Mouse (Mus musculus) ovary, adult 18-20 months (tissue): ENCODE measurements around the gene Nemf.
A peak's percentile ranks its signal among the peaks of the same experiment; 100 is the strongest.

Source experiments
- DNase-seq: peaks from one replicate; pipeline ENCODE4 v3.0.0; 2022; ENCODE audit warnings: low spot score, mixed read lengths

Nemf gene

GRCm38 (mm10) chr12:69304051-69304450, 52.9 kb downstream of the Nemf start:
- DNase-seq, result no peak

GRCm38 (mm10) chr12:69302171-69302570, 54.8 kb downstream of the Nemf start:
- no peak for DNase-seq

- no peak for DNase-seq
Observed at GRCm38 (mm10) chr12:69300391-69300790, 56.6 kb downstream of the Nemf start.

- DNase-seq, result no peak
Observed at GRCm38 (mm10) chr12:69299831-69300230, 57.1 kb downstream of the Nemf start.

DNA sequence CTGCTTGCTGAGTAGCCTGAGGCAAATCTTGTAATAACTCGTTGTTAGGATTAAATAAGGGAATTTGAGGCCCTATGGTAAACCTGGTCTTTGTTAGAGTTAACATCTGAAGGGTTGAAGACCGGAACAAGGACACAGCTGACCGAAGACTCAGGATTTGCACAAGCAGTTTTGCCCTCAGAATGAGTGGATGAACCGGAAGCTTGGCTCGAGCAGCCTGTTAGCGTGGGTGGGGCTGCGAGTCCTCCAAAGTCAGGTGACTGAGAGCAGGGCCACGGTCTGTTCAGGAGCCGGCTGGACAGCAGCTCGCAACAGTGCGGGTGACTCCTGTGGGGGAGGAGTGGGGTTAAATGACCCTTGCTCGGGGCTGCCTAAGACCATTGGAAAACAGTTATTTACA, 57.7 kb downstream of the Nemf start:
- DNase-seq, result peak; percentile 28

GRCm38 (mm10) chr12:69298281-69298680, 58.7 kb downstream of the Nemf start:
- DNase-seq, result no peak

DNA sequence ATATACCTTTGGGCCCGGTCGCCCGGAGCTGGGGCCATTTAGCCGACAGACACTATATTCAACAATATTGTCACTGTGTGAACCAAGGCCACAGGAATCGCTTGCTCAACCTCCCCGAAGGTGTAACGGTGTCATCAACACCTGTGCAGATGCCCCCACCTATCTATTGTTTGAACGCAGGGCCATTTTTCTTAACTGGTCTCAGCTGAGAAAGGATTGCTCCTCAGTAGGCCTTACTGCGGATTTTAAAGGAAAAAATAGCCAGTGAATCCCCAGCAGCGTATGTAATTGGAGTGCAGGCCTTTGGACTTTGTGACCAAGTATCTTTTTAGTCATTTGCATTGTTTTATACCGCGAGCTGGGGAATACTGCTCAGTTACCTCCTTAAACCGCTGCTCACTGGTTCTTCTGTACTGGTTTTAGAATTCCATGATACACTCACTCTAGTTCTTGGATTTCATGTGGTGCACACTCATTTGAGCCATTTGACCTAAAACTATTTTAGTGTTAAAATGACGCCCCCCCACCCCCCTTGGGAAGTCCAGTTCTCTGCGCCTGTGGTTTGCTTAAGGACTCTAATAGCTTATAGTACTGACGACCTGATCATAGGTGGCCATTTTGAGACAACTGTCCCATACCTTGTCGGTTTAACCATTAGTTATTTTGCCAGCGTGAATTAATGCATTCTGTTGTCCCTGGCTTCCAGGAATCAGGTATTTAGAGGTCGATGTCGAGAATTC, 59.4 kb downstream of the Nemf start:
- DNase-seq, result no peak

DNA sequence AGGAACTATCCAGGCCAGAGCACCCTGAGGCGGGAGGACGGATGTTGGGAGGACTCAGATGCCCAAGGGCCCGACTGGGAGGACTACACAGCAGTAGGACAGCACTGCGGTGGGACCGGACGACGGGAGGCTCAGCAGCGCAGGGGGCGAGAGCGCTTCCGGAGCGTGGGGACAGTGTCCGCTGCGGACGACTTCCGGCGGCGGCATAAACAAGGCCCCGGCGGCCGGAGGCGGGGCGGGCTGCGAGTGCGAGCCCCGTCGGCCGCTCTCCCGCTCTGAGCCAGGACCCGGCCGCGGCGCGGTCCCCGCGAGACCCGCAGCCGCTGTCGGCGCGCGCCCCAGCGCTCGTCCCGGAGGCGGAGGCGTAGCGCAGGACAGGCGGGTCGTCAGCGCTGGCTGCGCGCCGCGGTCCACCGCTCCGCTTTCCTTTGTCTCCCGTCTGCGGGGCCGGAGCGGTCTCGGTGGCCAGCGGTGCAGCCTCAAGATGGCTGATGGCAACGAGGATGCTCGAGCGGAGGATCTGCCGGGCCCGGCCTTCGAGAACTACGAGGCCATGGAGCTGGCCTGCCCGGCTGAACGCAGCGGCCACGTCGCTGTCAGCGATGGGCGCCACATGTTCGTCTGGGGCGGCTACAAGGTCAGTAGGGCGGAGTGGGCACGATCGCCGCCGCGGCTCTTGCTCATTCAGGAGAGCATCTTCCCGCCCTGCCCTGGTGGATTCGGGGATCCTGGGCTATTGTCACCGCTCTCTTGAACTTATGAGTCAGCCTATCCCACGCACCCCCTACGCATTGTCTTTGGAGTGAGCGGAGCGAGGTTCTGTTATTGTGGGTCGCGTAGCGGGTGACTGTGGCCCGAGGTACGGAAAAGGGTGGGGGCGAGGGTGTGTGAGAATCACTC, 60.2 kb downstream of the Nemf start, which contains the start of gene Klhdc2:
TSS of gene Klhdc2 (plus strand) at position 171 of the 900 bp plus-strand sequence.
- DNase-seq, result peak; percentile 82

GRCm38 (mm10) chr12:69295651-69296050, 61.3 kb downstream of the Nemf start:
- no peak for DNase-seq

DNA sequence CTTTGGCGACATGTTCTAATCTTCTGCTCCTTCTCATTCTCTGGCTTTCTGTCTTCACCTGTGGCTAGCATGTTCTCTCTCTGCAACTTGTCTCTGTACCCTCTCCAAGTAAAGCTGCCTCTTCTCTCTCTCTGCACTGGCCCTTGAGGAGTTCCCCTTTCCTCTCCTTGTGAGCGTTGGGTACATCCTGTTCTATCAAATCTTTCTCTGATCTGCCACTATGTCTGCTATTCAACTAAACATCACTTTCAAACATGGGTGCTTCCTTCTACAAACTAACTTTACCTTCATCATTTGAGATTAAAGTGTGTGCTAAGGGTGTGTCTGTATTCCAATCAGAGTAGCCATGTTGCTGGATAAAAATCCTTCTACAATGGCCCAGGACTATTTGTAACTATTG, 62.0 kb downstream of the Nemf start:
- DNase-seq, result no peak

- no peak for DNase-seq
Observed at GRCm38 (mm10) chr12:69293815-69294214, 63.1 kb downstream of the Nemf start.

DNA sequence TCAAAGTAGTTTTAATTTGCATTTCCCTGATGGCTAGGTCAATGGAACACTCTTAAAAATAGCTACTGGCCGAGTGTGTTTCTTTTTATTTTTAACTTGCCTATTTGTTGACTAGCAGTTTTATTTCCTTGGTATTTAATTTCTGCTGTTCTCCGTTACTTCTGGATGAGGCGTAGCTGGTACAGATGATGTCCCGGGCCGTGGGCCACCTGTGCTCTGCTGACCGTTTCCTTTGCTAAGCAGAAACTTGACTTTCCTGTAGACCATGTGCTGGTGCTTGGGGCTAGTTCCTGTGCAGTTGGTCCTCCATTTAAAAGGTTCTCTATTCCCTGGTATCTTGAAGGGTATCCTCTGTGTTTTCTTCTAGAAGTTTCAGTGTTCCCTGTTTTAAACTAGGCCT, 64.6 kb downstream of the Nemf start:
- DNase-seq, result no peak

DNA sequence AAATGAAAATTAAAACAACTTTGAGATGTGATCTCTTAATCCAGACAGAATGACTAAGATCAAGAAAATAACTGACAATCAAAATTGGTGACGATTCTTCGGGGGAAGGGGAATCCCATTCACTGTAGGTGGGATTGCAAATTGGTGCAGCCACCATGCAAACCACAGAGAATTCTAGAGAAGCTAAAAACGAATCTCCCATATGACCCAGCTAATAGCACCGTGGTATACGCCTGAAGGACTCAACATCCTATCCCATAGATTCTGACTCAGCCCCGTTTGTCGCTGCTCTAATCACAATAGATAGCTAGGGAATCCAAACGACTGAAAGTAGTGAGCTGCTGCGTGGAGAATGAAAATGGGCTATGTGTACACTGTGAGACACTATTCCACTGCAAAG, 68.3 kb downstream of the Nemf start:
- DNase-seq, result no peak

DNA sequence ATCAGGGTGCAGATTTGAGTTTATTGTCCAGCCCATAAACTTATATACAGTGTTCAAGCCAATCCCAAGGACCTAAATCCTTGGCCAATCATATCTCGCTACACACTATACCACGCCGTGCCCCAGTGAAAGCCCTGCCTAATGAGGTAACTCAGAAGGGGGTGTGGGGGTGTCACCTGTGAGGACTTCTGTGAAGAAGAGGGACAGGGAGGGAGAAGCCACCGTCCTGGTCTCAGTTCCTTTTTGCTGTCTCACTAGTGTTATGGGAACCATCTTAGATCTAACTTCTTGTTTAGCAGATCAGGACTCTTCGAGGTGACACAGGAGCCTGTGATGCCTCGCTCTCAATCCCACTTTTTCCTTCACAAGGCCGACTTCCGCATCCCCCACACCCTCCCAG, 69.4 kb downstream of the Nemf start:
- DNase-seq, result no peak

DNA sequence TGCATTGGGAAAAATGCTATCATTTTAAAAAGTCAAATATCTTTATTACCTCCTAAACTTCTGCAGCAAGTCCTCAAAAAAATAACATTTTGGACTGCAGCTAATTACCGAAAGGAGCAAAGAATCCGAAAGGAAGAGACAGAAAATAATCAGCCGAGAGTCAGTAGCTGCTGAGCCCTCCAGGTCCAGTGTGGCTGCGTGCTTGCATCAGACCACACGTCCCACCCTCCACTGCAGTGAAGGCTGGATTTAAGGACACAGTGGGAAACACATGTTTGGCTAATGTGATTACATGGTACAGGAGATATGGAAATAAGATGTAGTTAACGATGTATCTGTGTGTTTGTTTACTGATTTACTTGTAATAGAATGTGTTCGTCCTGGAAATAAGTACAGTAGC, 73.8 kb downstream of the Nemf start:
- DNase-seq, result no peak

DNA sequence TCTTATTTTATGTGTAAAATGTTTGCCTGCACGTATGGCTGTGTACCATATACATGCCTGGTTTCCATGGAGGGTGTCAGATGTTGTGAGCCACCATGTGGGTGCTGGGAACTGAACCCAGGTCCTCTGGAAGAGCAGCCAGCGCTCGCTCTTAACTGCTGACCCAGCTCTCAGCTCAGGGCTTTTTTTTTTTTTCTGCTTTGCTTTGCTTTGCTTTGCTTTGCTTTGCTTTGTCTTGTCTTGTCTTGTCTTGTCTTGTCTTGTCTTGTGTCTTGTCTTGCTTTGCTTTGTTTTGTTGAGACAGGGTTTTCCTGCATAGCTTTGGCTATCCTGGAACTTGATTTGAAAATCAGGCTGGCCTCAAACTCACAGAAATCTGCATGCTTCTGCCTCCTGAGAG, 76.0 kb downstream of the Nemf start:
- no peak for DNase-seq

DNA sequence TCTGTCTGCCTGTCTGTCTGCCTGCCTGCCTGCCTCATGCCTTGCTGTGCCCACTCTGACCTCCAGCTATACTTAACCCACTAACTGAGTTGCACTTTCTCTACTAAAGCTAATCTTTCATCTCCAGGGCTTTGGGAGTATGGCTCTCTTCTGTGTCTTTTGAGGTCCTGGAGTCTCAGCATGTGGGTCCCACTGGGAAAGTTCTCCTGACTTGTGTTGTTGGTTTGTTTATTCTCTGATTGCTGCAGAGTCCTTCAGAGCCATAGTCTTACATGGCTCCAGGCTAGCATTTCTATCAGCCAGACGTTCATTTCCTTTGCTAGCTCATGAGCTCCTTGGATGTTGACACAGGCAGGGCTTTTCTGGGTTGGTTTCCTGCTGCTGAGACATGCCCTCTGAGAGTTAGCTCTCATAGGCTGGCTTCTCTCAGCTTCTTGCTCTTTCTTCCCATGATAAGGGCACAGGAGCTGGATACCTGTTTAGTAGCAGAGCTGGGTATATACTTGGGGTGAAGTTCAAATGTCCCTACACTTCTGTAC, 77.0 kb downstream of the Nemf start:
- no peak for DNase-seq

DNA sequence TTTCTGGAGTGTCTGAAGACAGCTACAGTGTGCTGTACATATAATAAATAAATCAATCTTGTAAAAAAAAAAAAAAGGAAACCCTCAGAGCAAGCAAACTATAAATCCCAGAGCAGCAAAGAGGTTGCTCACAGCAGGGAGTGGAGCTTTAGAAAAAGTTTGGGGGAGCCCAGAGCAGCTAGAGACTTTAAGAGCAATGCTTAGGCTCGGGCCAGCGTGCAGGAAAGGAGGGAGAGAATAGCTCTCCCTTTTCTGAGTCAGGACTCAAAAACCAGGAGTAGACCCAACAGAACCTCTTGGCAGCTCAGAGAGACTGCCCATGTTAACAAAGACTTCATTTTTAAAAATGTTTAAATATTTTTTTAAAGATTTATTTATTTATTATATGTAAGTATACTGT, 88.0 kb downstream of the Nemf start:
- no peak for DNase-seq

DNA sequence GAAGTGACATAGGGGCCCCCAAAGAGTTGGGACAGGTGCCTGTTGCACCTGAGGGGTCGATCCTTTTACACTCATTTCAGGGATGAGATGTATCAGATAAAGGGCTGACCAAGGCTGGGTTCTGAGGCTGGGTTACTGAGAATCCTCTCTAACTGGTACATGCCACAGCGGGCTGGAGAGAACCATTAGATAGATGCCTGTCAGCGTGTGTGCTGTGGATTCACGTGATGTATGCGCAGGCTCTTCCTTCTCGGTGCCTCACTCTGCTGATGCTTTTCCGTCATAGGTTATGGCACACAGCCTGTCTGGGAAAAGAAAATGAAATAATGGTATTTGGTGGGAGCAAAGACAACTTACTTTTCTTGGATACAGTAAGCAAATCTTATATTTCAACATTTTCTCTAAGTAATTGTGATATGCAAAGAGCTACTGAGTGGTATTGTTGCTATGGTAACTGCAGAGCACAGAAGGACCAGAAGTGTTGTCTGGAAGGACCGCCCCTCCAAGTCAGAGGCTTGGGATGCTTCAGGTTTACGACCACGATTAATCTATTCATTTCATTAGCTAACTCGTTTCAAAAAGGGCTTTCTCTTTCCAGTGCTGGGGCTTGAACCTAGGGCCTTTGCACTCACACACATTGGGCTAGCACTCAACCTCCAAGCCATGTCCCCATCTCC, 88.9 kb downstream of the Nemf start:
- DNase-seq, result no peak

GRCm38 (mm10) chr12:69265031-69265430, 91.9 kb downstream of the Nemf start:
- DNase-seq, result no peak

DNA sequence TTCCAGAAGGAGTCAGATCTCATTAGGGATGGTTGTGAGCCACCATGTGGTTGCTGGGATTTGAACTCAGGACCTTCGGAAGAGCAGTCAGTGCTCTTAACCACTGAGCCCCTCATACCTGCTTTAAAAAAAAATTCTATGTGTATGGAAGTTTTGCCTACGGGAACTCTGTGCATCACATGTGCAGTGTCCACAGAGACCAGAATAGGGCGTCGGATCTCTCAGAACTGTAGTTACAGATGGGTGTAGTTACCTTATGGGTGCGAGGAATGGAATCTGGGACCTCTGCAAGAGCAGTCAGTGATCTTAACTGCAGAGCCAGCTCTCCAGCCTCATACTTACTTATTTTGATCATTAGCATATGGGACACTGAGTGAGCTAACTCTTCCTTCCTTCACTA, 94.7 kb downstream of the Nemf start:
- DNase-seq, result no peak
